Mouse (Mus musculus): Measurements from ENCODE around the gene Krtap2-4.

The Krtap2-4 gene

GRCm38 (mm10) chr11:99583245-99583704 lies 31.4 kb downstream of the Krtap2-4 start, which contains the start of gene Krtap1-4:
Krtap1-4 (minus strand) TSS chr11:99583654.
- DNase-seq (ENCODE audit: low spot score) = no peak

- DNase-seq (ENCODE audit: low spot score) = no peak
Measured at GRCm38 (mm10) chr11:99581564-99581963, 33.1 kb downstream of the Krtap2-4 start.

GRCm38 (mm10) chr11:99581051-99581450 lies 33.6 kb downstream of the Krtap2-4 start:
- DNase-seq (ENCODE audit: low spot score) = no peak

GRCm38 (mm10) chr11:99580636-99581035 lies 34.0 kb downstream of the Krtap2-4 start, which contains the start of gene Krtap1-5:
Krtap1-5 (minus strand) TSS chr11:99581016.
- DNase-seq (ENCODE audit: low spot score) = no peak

- peak; percentile 91 for DNase-seq (ENCODE audit: low spot score)
Measured at GRCm38 (mm10) chr11:99574106-99574505, 40.5 kb downstream of the Krtap2-4 start.

GRCm38 (mm10) chr11:99573164-99573563 lies 41.5 kb downstream of the Krtap2-4 start:
- DNase-seq (ENCODE audit: low spot score) = no peak

GRCm38 (mm10) chr11:99566530-99566929 lies 48.1 kb downstream of the Krtap2-4 start, which contains the start of gene Krtap3-1:
Krtap3-1 (minus strand) TSS chr11:99566630.
- no peak for DNase-seq (ENCODE audit: low spot score)
